Mouse (Mus musculus) heart, embryonic 15.5 days (tissue): ENCODE data around the gene Thsd1. TPM values are rescaled to one million over a fixed set of nuclear protein-coding genes. Genes with fewer than 3 reads are reported as not detected.
A peak's percentile ranks its signal among the peaks of the same experiment; 100 is the strongest.

Source experiments
- ATAC-seq: fragments of 200-750 bp; cut with Nextera tagmentation; replicated peaks from 2 replicates; pipeline ENCODE4 v1.8.0; 2017; ENCODE audit warnings: low read depth, moderate TSS enrichment; ENCODE audit not compliant: insufficient number of reproducible peaks, insufficient read depth, low FRiP score
- H3K27ac ChIP-seq: fragments of 300-500 bp; sonication (generic); 2 replicates; pipeline ENCODE4 v1.5.1; 2015; ENCODE audit warnings: mild to moderate bottlenecking, inconsistent platforms
- H3K27me3 ChIP-seq: fragments of 300-500 bp; sonication (generic); 2 replicates; pipeline ENCODE4 v1.6.1; 2015; ENCODE audit warnings: inconsistent platforms
- H3K36me3 ChIP-seq: fragments of 300-500 bp; sonication (generic); 2 replicates; pipeline ENCODE4 v1.6.1; 2015; ENCODE audit warnings: mild to moderate bottlenecking, inconsistent platforms
- H3K4me1 ChIP-seq: fragments of 300-500 bp; sonication (generic); replicated peaks from 2 replicates; pipeline ENCODE4 v1.6.1; 2015; ENCODE audit warnings: inconsistent platforms
- H3K4me2 ChIP-seq: fragments of 300-500 bp; sonication (generic); 2 replicates; pipeline ENCODE4 v1.6.1; 2015; ENCODE audit warnings: inconsistent platforms, mild to moderate bottlenecking, moderate library complexity
- H3K4me3 ChIP-seq: fragments of 300-500 bp; sonication (generic); 2 replicates; pipeline ENCODE4 v1.5.1; 2015; ENCODE audit warnings: mild to moderate bottlenecking, inconsistent platforms
- H3K9ac ChIP-seq: fragments of 300-500 bp; sonication (generic); 2 replicates; pipeline ENCODE4 v1.6.1; 2015; ENCODE audit warnings: mild to moderate bottlenecking, inconsistent platforms
- H3K9me3 ChIP-seq: fragments of 300-500 bp; sonication (generic); replicated peaks from 2 replicates; pipeline ENCODE4 v1.6.1; 2016; ENCODE audit warnings: inconsistent platforms
- WGBS: fragments of 180-500 bp; shearing (Covaris S2); methylation state at CpG from one replicate; pipeline ENCODE4 v1.1.7; 2015; ENCODE audit warnings: mixed read lengths; 5-methylcytosine and 5-hydroxymethylcytosine counted together
- polyA plus RNA-seq: library from polyadenylated mRNA; unstranded; fragments of >200 nt; fragmentation: Nextera tagmentation; extraction: Ambion mirVana; gene quantifications from 2 replicates; pipeline ENCODE4 v1.2.1, GENCODE M21; 2015

Thsd1 gene
- 13.2 and 14.3 TPM in 2 replicates for polyA plus RNA-seq

DNA sequence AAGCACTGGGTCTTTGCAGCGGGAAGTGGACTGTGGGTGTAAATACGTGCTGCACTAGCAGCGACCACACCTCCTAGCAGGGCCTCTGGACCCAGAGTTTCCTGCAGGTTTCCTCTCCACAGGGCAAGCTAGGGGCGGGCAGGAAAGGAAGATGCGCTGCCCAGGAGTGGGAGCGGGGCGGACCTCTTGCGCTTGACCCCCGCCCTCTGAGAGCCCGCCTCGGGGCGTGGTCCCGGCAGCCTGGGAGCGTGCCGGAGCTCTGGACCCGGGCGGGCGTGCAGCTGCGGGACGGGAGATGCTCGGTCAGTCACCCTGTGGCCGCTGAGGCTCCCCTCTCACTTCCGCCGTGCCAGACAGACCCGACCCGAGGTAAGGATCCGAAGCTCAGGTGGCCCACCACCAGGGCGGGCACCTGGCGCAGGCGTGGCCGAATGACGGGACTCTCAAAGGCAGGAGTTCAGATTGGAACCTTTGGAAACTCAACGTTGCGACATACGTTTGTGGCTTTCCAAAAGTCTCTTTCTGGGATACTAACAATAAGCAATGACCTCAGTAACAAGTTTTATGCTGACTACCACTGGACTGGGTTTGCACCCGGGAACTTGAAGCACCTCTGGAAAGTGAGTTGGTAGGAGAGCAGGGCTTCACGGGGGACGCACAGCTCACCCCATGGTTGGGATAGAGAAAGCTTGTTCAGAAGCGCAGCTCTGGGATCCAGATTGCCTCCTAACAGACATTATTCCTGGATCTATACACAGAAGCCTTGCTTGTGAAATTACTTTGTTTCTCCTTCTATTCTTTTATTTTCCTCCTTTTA lies at the start of gene Thsd1:
Thsd1 (plus strand) TSS at position 253 of the 817 bp plus-strand sequence.
- Histone ChIP-seq H3K4me1 (peaks cover 8% of the 10 kb centered on the region), H3K36me3 (peaks cover 6% of the 10 kb centered on the region; the same call in 1 of the 2 replicates), H3K4me2 (peak within 1 kb of the TSS; percentile 92), H3K9ac (peak within 1 kb of the TSS; percentile 54), H3K9me3 (no peaks in the 10 kb centered on the region), H3K27me3 (no peaks in the 10 kb centered on the region), H3K27ac (peak within 1 kb of the TSS; percentile 63), H3K4me3 (peak within 1 kb of the TSS; percentile 63)
- WGBS, result under 1% methylated on average over 39 of the region's 39 CpGs
- peak; percentile 87 for ATAC-seq

- Histone ChIP-seq H3K4me2 (peak overlapping the region; percentile 82), H3K9me3 (no peaks in the 10 kb centered on the region), H3K9ac (0 out of 2 replicates have a peak overlapping the region, but pooled peaks have one; percentile 78), H3K4me3 (peak overlapping the region; percentile 97), H3K36me3 (no peaks in the 10 kb centered on the region), H3K4me1 (peaks cover 22% of the 10 kb centered on the region), H3K27me3 (no peaks in the 10 kb centered on the region), H3K27ac (peak overlapping the region; percentile 90)
- ATAC-seq, result 0 out of 2 replicates have a peak, but pooled peaks have one; percentile 27
- WGBS, result under 1% methylated on average over 3 of the region's 3 CpGs
Observed at GRCm38 (mm10) chr8:22184884-22185283, 42.2 kb upstream of the Thsd1 start.

- peak; percentile 97 for ATAC-seq
- WGBS, result 3% methylated on average over 63 of the region's 63 CpGs
- H3K4me3 ChIP-seq, result peak within 1 kb of the TSS; percentile 97
Observed at GRCm38 (mm10) chr8:22185431-22186397, 41.4 kb upstream of the Thsd1 start, which contains the start of gene Ckap2. Gene Ckap2 (minus strand): TSS chr8:22185819.

GRCm38 (mm10) chr8:22192660-22193431 lies 34.3 kb upstream of the Thsd1 start, which contains the start of gene Vps36:
Gene Vps36 (plus strand): TSS chr8:22192809.
- WGBS, result under 1% methylated on average over 73 of the region's 73 CpGs
- Histone ChIP-seq H3K4me3 (peak within 1 kb of the TSS; percentile 92), H3K9ac (peak within 1 kb of the TSS; percentile 97), H3K9me3 (no peaks in the 10 kb centered on the region), H3K4me1 (peaks cover 11% of the 10 kb centered on the region), H3K36me3 (no peaks in the 10 kb centered on the region), H3K27ac (peak within 1 kb of the TSS; percentile 100), H3K4me2 (peak within 1 kb of the TSS; percentile 68), H3K27me3 (no peaks in the 10 kb centered on the region)
- ATAC-seq, result peak; percentile 92

More at GRCm38 (mm10) chr8:22185431-22186397, 41.4 kb upstream of the Thsd1 start, which contains the start of gene Ckap2:
- Histone ChIP-seq H3K9ac (peak within 1 kb of the TSS; percentile 78), H3K36me3 (no peaks in the 10 kb centered on the region), H3K27me3 (no peaks in the 10 kb centered on the region), H3K4me2 (peak within 1 kb of the TSS; percentile 82), H3K4me1 (peaks cover 17% of the 10 kb centered on the region), H3K27ac (peak within 1 kb of the TSS; percentile 90), H3K9me3 (no peaks in the 10 kb centered on the region)

GRCm38 (mm10) chr8:22193432-22194010 lies 33.6 kb upstream of the Thsd1 start:
- ATAC-seq, result 0 out of 2 replicates have a peak, but pooled peaks have one; percentile 29
- WGBS, result 13% methylated on average over 12 of the region's 12 CpGs

DNA sequence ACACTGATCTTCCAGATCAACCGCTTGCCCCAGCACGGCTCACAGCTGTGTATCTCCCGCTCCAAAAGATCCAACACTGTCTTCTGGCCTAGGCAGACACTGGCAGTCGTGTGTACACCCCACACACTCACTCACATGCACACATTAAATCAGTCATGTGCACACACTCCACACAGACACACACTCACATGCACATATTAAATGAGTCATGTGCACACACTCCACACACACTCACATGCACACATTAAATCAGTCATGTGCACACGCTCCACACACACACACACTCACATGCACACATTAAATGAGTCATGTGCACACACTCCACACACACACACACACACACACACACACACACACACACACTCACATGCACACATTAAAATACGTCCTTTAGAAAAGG lies 29.2 kb upstream of the Thsd1 start:
- H3K4me1 ChIP-seq, result peaks cover 11% of the 10 kb centered on the region
- H3K4me3 ChIP-seq, result no peak overlapping the region
- WGBS, result 81% methylated on average over 6 of the region's 6 CpGs
- H3K4me2 ChIP-seq, result no peak overlapping the region
- H3K27ac ChIP-seq, result no peak overlapping the region
- no peaks in the 10 kb centered on the region for H3K9me3 ChIP-seq
- no peak for ATAC-seq
- H3K9ac ChIP-seq, result no peak overlapping the region
- no peaks in the 10 kb centered on the region for H3K27me3 ChIP-seq
- peaks cover 19% of the 10 kb centered on the region for H3K36me3 ChIP-seq

More at GRCm38 (mm10) chr8:22193432-22194010, 33.6 kb upstream of the Thsd1 start:
- peak overlapping the region; percentile 97 for H3K9ac ChIP-seq
- H3K27me3 ChIP-seq, result no peaks in the 10 kb centered on the region
- peak overlapping the region; percentile 92 for H3K4me3 ChIP-seq
- no peaks in the 10 kb centered on the region for H3K36me3 ChIP-seq
- H3K9me3 ChIP-seq, result no peaks in the 10 kb centered on the region
- peaks cover 11% of the 10 kb centered on the region for H3K4me1 ChIP-seq
- H3K27ac ChIP-seq, result peak overlapping the region; percentile 100
- H3K4me2 ChIP-seq, result peak overlapping the region; percentile 68

GRCm38 (mm10) chr8:22199481-22199880 lies 27.6 kb upstream of the Thsd1 start:
- no peak overlapping the region for H3K27ac ChIP-seq
- no peak for ATAC-seq
- H3K4me1 ChIP-seq, result peaks cover 3% of the 10 kb centered on the region
- H3K9ac ChIP-seq, result no peak overlapping the region
- H3K9me3 ChIP-seq, result no peaks in the 10 kb centered on the region
- no peak overlapping the region for H3K4me2 ChIP-seq
- WGBS, result 97% methylated on average over 8 of the region's 8 CpGs
- H3K4me3 ChIP-seq, result no peak overlapping the region
- peaks cover 24% of the 10 kb centered on the region for H3K36me3 ChIP-seq
- H3K27me3 ChIP-seq, result no peaks in the 10 kb centered on the region

DNA sequence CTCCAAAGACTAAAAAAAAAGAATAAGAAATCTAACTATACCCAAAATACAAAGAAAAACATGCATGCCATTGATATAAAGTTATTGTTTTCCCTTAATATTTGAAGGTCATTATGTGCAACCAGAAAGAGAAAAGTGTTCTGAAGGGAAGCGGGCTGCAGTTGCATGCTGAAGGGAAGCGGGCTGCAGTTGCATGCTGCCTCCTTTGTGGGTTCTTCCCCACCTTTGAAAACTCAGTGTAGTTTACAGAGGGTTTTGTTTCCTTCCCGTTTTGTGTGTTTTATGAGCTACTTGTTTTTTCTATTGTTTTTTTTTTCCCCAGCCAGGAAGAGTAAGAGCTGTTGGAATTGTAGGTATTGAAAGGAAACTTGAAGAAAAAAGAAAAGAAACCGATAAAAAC lies 19.6 kb upstream of the Thsd1 start:
- 68% methylated on average over 4 of the region's 4 CpGs for WGBS
- H3K27ac ChIP-seq, result peak overlapping the region; percentile 6
- H3K9ac ChIP-seq, result no peak overlapping the region
- H3K36me3 ChIP-seq, result peaks cover 25% of the 10 kb centered on the region
- ATAC-seq, result no peak
- no peak overlapping the region for H3K4me2 ChIP-seq
- no peak overlapping the region for H3K4me3 ChIP-seq
- no peaks in the 10 kb centered on the region for H3K9me3 ChIP-seq
- H3K4me1 ChIP-seq, result peaks cover 13% of the 10 kb centered on the region
- H3K27me3 ChIP-seq, result no peaks in the 10 kb centered on the region

- Histone ChIP-seq H3K9ac (no peak overlapping the region), H3K4me1 (peaks cover 13% of the 10 kb centered on the region), H3K9me3 (no peaks in the 10 kb centered on the region), H3K36me3 (peaks cover 26% of the 10 kb centered on the region), H3K4me2 (no peak overlapping the region), H3K4me3 (no peak overlapping the region), H3K27me3 (no peaks in the 10 kb centered on the region), H3K27ac (peak overlapping the region; percentile 47)
- 19% methylated on average over 5 of the region's 5 CpGs for WGBS
- peak; percentile 77; the same call in 1 of the 2 replicates for ATAC-seq
Observed at GRCm38 (mm10) chr8:22209012-22209411, 18.1 kb upstream of the Thsd1 start.

GRCm38 (mm10) chr8:22214826-22215225 lies 12.3 kb upstream of the Thsd1 start:
- no peaks in the 10 kb centered on the region for H3K27me3 ChIP-seq
- H3K36me3 ChIP-seq, result peaks cover 66% of the 10 kb centered on the region
- no peaks in the 10 kb centered on the region for H3K9me3 ChIP-seq
- no peak overlapping the region for H3K9ac ChIP-seq
- H3K4me2 ChIP-seq, result no peak overlapping the region
- H3K4me3 ChIP-seq, result no peak overlapping the region
- no peak overlapping the region for H3K27ac ChIP-seq
- WGBS, result 85% methylated on average over 10 of the region's 10 CpGs
- ATAC-seq, result no peak
- H3K4me1 ChIP-seq, result no peaks in the 10 kb centered on the region
